Mouse (Mus musculus): ENCODE data around the gene Ssu72. TPM values are rescaled to one million over a fixed set of nuclear protein-coding genes. Genes with fewer than 3 reads are reported as not detected.

Gene Ssu72
- total RNA-seq, 2 experiments from 2014 or later, result 65.7 to 79.1 TPM

GRCm38 (mm10) chr4:155777816-155778215 is 73.2 kb downstream of the Ssu72 start:
- no peak for DNase-seq (ENCODE audit: low spot score in 2 of 2)

- no peak for DNase-seq (ENCODE audit: low spot score in 2 of 2)
Observed at GRCm38 (mm10) chr4:155779498-155779897, 74.9 kb downstream of the Ssu72 start.

- no peak for DNase-seq (ENCODE audit: low spot score in 2 of 2)
Observed at GRCm38 (mm10) chr4:155780895-155781294, 76.3 kb downstream of the Ssu72 start.

Other genes starting within 250 kb of the Ssu72 start
- 10 to 100 TPM in 1 of 2 experiments, 1 to 10 TPM in 1; 6.2 to 10.5 TPM for gene Tmem52, start 235.7 kb upstream of the Ssu72 start, total RNA-seq (2021)
- gene Gnb1, start 213.4 kb upstream of the Ssu72 start, total RNA-seq (2021), result 100 to 1,000 TPM; 855 to 871 TPM
- gene Nadk, start 142.4 kb upstream of the Ssu72 start, total RNA-seq (2021), result 10 to 100 TPM; 61.0 to 68.9 TPM
- gene Slc35e2, start 103.4 kb upstream of the Ssu72 start, total RNA-seq (2021), result 10 to 100 TPM; 41.4 to 46.1 TPM
- gene Cdk11b, start 79.9 kb upstream of the Ssu72 start, total RNA-seq (2021), result 10 to 100 TPM; 45.4 to 50.7 TPM
- not detected for gene Gm10563, start 59.4 kb upstream of the Ssu72 start, total RNA-seq (2021)
- 1 to 10 TPM; 1.5 to 4.7 TPM for gene Mmp23, start 51.4 kb upstream of the Ssu72 start, total RNA-seq (2021)
- gene Mib2, start 35.6 kb upstream of the Ssu72 start, total RNA-seq (2021), result 10 to 100 TPM; 86.7 to 87.7 TPM
- 10 to 100 TPM; 22.5 to 26.4 TPM for gene Fndc10, start 10.5 kb upstream of the Ssu72 start, total RNA-seq (2021)
- gene Tmem240, start 30.0 kb downstream of the Ssu72 start, total RNA-seq (2021), result 10 to 100 TPM; 41.6 to 45.7 TPM
- 10 to 100 TPM; 52.5 to 59.7 TPM for gene Atad3a, start 56.3 kb downstream of the Ssu72 start, total RNA-seq (2021)
- gene Vwa1, start 69.9 kb downstream of the Ssu72 start, total RNA-seq (2021), result 10 to 100 TPM; 13.5 to 16.8 TPM
- 10 to 100 TPM; 18.0 to 18.1 TPM for gene Tmem88b, start 81.1 kb downstream of the Ssu72 start, total RNA-seq (2021)
- under 1 TPM in 1 of 2 experiments, not detected in 1; 0.48 TPM for gene Ankrd65, start 85.6 kb downstream of the Ssu72 start, total RNA-seq (2021)
- 100 to 1,000 TPM; 105 to 109 TPM for gene Mrpl20, start 98.1 kb downstream of the Ssu72 start, total RNA-seq (2021)
- 10 to 100 TPM; 77.7 to 89.3 TPM for gene Ccnl2, start 107.7 kb downstream of the Ssu72 start, total RNA-seq (2021)
- gene Aurkaip1, start 126.5 kb downstream of the Ssu72 start, total RNA-seq (2021), result 10 to 100 TPM; 83.3 to 83.7 TPM
- 10 to 100 TPM; 10.0 to 12.7 TPM for gene Mxra8, start 134.9 kb downstream of the Ssu72 start, total RNA-seq (2021)
- 10 to 100 TPM; 72.9 to 75.8 TPM for gene Dvl1, start 142.6 kb downstream of the Ssu72 start, total RNA-seq (2021)
- gene Tas1r3, start 158.6 kb downstream of the Ssu72 start, total RNA-seq (2021), result under 1 TPM; 0.25 to 0.29 TPM
- gene Cptp, start 164.6 kb downstream of the Ssu72 start, total RNA-seq (2021), result 10 to 100 TPM; 29.5 to 31.2 TPM
- gene Ints11, start 164.7 kb downstream of the Ssu72 start, total RNA-seq (2021), result 10 to 100 TPM; 29.4 to 33.0 TPM
- 10 to 100 TPM; 61.3 to 65.4 TPM for gene Pusl1, start 187.0 kb downstream of the Ssu72 start, total RNA-seq (2021)
- gene Acap3, start 187.0 kb downstream of the Ssu72 start, total RNA-seq (2021), result 100 to 1,000 TPM; 143 to 160 TPM
- 10 to 100 TPM; 75.2 to 78.9 TPM for gene Ube2j2, start 239.0 kb downstream of the Ssu72 start, total RNA-seq (2021)